Mouse (Mus musculus) liver, embryonic 14.5 days (tissue): Measurements from ENCODE around the gene Hint1.
A peak's percentile ranks its signal among the peaks of the same experiment; 100 is the strongest.

Source experiments
- CTCF ChIP-seq: IDR thresholded peaks from 2 replicates; pipeline ENCODE4 v1.5.1; 2016; ENCODE audit warnings: antibody characterized with exemption, low read depth, control low read depth
- EP300 ChIP-seq: IDR thresholded peaks from 2 replicates; pipeline ENCODE4 v1.6.1; 2016; ENCODE audit warnings: antibody characterized with exemption, low read depth

DNA sequence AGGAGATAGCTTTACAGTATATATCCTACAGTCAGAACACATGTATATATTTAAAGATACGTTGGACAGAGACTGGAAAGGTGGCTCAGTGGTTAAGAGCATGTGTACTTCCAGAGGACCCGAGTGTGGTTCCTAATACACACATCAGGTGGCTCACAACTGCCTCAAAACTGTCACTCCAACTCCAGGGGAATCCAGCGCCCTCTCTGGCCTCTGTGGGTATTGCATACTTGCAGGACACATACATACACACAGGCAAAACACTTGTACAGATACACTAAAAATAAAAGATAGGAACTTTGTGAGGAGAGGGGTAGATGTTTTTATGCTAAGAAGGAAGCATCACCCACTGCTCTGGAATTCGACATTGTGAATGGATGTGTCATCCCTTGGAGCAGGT is 40.4 kb upstream of the Hint1 start:
- TF ChIP-seq CTCF (peak; percentile 32), EP300 (no peak)
